Mouse (Mus musculus): ENCODE data around the gene Ttbk2. TPM values are rescaled to one million over a fixed set of nuclear protein-coding genes. Genes with fewer than 3 reads are reported as not detected.

Gene Ttbk2
- total RNA-seq (2021): 10 to 100 TPM; 70.1 to 70.8 TPM

- DNase-seq: peak; percentile 98
- intact Hi-C loops (cut with DNase I): no loop called here
Measured at GRCm38 (mm10) chr2:120850424-120851082, at the start of gene Ttbk2. Gene Ttbk2, minus strand, starts transcription at chr2:120850604.

DNA sequence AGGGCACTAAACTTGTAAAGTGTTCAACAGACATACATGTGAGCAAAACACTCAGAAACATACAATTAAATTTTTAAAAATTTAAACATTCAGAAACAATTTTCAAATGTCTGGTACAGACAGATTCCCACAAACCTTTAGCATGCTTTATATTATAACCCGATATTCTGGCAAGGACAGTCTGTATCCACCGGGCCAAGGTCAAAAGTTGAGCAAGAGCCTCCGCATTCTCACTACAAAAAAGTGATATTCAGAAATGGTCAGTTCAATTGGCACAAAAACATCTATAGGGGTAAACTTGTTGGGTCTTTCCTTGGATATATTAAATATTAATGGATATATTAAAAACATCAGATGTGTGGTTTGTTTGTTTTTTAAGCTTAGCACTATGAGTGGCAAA is 46.0 kb upstream of the Ttbk2 start:
- intact Hi-C loops (cut with DNase I): no loop called here
- DNase-seq: no peak

DNA sequence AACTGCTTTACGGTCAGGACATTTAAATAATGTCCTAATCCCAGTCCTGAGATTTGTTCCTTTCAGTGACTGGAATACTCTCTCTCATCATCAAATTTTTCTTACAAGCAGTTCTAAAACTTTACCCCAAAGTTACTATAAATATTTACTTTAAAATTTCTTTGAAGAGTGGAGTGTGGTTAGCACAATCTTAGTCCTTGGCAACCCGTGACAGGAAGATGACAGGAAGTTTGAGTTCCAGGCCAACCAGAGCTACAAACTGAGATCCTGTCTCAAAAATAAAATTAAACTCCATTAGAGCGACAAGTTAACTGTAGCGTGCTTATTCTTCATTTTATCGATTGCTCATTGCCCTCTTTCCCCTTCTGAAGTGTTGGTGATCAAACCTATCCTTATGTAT is 37.2 kb upstream of the Ttbk2 start:
- intact Hi-C loops (cut with DNase I): no loop called here
- no peak for DNase-seq

GRCm38 (mm10) chr2:120873192-120873591 is 22.8 kb upstream of the Ttbk2 start:
- intact Hi-C loops (cut with DNase I): no loop called here
- DNase-seq: no peak

DNA sequence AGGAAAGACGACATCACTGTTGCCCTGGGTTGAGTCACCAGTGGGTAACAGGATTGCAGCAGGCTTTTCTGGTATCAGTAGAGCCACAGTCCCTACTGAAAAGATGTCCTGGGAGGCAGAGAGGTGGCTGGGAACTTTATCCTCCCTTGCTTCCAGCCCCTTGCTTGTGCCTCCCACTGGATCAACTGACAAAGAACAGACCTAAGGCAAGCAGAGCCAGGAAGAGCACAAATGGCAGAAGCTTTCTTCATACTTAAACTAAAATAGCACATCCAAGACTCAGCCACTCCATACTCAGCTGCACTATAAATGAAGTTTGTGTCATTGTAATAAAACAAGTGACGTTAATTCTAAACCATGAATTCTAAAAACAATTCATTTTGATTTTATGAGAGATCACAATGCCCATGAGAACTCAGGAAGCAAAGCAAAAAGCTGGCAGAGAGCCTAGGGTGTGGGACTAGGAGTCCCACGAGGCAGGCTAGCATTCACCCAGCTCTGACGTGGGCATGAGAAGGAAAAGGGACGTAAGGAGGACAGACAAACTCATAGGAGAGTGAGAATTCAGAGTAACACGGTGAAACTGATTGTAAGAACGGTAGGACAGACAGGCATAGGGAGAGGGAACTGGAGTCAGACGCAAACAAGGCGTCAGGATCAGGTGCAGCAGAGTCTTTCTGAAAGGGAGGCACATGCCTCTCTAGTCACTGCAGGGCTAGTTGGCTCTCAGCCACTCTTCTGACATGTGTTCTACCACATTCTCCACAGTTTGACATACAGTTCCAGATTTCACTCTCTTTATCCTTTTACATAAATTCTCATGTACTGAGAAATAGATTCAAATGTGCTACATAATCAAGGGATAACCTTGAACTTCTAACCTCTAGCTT is 21.3 kb upstream of the Ttbk2 start:
- intact Hi-C loops (cut with DNase I): no loop called here
- no peak for DNase-seq

DNA sequence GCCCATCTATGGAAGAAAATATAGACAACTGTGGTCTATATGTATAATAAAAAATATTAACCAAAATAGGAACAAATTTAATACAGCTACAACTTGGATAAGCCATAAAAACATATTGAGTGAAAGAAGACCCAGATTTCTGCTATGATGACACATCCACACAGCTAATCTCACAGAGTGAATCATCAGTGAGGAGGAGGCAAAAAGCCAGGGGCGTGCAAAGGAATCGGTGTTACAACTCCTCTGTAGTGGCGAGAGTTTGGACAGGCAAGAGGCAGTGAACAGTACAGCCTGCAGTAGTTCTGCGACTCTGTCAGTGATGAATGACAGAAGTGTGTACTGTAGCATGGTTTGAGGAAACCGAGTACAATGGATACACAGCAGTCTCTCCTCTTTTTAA is 16.9 kb upstream of the Ttbk2 start:
- DNase-seq: no peak
- intact Hi-C loops (cut with DNase I): no loop called here

DNA sequence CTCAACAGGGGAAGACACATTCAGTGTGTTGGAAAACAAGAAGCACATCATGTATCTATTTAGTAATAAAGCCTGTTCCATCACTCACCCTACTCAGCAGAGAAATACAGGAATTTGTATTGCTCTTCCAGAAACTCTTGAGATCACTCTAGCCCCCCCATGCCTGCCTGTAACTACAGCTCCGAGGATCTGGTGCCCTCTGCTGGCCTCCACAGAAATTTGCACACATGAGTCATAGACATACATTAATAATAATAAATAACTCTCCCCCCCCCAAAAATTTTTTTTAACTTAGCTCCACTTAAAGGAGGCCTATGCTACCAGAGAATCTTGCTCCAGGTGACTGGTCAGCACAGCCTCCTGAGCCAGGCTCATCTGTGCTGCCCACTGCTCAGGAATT is 16.2 kb upstream of the Ttbk2 start:
- DNase-seq: peak; percentile 28
- intact Hi-C loops (cut with DNase I): no loop called here

DNA sequence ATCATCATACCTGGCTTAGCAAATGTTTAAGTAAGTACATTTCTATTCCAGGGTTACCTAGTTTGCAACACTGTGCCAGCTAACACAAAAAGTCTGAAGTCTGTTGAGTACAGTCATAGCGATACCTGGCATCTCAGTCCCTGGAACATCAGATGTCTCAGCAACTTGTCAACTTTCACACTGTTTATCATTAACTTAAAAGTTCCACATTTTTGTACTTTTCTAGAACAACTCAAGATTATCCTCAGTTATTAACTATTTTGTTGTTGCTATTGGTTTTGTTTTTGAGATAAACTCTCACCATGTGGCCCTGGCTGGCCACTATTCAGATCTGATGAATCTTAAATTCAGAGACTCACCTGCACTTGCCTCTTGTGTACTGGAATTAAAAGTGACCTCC is 13.0 kb upstream of the Ttbk2 start:
- intact Hi-C loops (cut with DNase I): no loop called here
- no peak for DNase-seq

DNA sequence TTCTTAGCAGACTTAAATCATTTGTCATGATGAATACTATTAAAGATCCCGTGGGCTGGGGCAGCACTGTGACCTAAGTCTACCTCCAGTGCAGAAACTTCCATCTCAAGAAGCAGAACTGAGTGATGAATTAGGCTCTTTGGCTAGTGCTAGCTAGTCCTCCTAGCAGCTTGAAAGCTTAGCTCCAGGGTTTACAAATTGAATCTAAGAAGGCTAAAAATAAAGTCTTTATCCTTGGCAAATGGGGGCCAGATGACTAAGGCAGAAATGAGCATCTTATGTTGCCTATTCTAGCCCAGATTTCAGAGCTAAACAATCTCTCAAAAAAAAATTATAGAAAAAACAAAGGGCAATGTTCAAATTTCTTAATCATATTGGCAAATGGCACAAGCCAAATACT is 10.3 kb upstream of the Ttbk2 start:
- intact Hi-C loops (cut with DNase I): no loop called here
- no peak for DNase-seq

- DNase-seq: no peak
- intact Hi-C loops (cut with DNase I): no loop called here
Measured at GRCm38 (mm10) chr2:120858131-120858530, 7.7 kb upstream of the Ttbk2 start.

DNA sequence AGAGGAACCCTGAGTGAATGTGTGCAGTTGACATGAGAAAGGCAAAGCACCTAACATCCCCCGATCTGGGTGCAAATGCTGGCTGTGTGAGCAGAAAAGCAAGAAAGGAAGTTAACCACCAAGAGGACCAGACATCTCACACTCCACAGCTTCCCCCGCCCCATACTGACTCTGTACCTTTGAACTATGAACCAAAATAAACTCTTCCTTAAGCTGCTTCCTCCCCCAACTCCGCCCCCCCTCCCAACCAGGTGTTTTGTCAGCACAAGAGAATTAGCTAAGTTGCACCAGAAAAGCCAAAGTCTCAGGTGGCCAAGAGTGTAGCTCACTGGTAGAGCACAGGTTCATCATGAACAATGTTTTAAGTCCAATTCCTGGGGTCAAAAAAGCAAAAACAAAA is 2.7 kb upstream of the Ttbk2 start:
- intact Hi-C loops (cut with DNase I): no loop called here
- DNase-seq: no peak

DNA sequence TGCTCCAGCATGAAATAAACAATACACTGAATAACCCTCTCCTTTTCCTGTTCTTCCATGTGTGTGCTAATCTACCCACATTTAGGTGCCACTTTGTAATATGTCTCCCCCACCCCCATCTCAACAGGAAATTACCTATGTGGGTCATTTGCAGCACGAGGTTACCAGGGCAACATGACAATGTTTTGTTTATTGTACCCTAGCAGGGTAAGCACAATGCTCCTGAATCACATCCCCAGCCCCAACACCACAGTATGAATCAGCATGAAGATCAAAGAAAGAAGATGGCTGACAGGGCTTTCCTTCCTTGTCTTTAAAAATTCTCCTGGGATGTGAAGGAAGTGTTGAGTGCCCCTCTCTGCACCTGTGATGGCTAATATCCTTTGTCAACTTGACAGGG is 2.2 kb upstream of the Ttbk2 start:
- intact Hi-C loops (cut with DNase I): no loop called here

GRCm38 (mm10) chr2:120849449-120850423 is 668 bp downstream of the Ttbk2 start, which contains the start of gene Cdan1:
Gene Cdan1, minus strand, starts transcription at chr2:120850128.
- DNase-seq: peak; percentile 57
- intact Hi-C loops (cut with DNase I): no loop called here

More for the DNA sequence above, 2.2 kb upstream of the Ttbk2 start:
- DNase-seq: no peak

DNA sequence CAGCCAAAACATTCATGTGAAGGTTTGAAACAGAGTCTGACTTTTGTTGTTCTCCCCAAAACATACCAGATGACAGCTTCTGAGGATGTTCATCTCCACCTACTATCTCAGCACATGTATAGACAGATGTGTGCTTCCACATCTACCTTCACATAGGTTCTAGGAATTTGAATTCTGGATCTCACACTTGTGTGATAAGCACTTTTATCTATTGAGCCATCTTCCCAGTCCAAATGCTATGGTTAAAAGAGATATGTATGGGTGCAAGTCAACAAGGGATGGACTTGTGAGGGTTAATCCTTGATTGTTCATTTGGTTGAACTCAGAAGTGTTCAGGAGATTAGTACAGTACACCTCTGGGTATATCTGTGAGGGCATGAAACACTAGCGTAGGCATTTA is 5.1 kb downstream of the Ttbk2 start:
- no peak for DNase-seq
- intact Hi-C loops (cut with DNase I): no loop called here

- DNase-seq: no peak
Measured at GRCm38 (mm10) chr2:120843990-120844389, 6.4 kb downstream of the Ttbk2 start.

DNA sequence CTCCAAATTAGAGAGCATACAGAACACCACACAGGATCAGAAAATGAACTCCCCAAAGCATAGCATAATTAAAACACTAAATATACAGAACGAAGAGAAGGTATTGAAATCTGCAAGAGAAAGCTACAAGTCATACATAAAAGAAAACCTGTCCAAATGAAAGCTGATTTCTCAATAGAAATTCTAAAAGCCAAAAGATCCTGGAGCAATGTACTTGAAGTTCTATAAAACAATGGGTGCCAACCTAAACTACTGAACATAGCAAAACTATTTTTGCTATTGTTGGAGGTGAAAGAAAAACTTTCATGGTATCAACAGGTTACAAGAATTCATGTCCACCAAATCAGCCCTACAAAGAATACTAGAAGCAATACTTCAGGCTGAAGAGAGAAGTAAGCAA is 9.2 kb downstream of the Ttbk2 start:
- DNase-seq: no peak
- intact Hi-C loops (cut with DNase I): no loop called here

More at GRCm38 (mm10) chr2:120843990-120844389, 6.4 kb downstream of the Ttbk2 start:
- intact Hi-C loops (cut with DNase I): no loop called here

DNA sequence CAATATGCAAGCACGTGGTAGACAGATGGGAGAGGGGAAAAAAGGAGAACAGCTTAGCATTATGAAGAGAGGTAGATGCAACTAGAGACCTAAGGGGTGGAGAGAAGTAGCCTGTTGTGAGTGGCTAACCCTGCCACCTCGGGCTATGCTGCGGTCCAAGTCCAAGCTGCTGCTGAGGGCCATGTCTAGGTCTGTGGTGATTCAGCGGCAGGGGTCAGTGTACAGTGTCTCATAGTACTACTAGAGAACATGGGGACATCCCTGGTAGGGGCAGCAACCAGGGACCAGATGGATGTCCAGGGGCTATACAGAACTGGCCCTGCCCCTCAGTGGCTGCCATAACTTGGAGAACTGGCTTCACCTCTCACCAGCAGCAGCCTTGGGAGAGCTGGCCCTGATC is 15.2 kb downstream of the Ttbk2 start:
- DNase-seq: no peak
- intact Hi-C loops (cut with DNase I): no loop called here

GRCm38 (mm10) chr2:120826936-120827638 is 23.3 kb downstream of the Ttbk2 start:
- intact Hi-C loops (cut with DNase I): no loop called here
- DNase-seq: no peak

- DNase-seq: no peak
- intact Hi-C loops (cut with DNase I): no loop called here
Measured at GRCm38 (mm10) chr2:120770265-120770935, 80.0 kb downstream of the Ttbk2 start.

DNA sequence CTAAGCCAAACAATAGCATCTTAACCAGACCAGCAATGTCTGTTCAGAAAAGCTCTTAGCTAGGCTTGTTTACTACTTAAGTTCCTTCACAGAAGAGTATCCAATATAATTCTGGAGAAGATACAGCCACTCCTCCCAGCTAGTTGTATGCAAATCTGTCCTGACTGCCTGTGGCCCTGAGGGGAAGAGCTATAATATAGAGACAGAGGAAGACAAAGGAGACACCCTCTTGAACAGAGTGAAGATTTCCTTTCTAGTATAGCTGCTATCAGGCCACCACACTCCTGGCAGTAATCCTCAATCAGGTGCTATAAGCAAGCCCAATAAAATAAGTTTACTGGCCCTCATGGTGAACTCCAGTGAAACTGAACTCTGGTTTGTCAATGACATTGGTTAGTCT is 88.5 kb downstream of the Ttbk2 start:
- DNase-seq: no peak
- intact Hi-C loops (cut with DNase I): no loop called here

Measured in left cerebral cortex, postnatal 4 days (tissue).